Mouse (Mus musculus): ENCODE measurements at regions not wholly inside any gene's neighbourhood (a gene's known extent, or its start where the extent isn't known, plus 50 kb on each side); places are given as distances from the start of the nearest gene placed in this dataset.

DNA sequence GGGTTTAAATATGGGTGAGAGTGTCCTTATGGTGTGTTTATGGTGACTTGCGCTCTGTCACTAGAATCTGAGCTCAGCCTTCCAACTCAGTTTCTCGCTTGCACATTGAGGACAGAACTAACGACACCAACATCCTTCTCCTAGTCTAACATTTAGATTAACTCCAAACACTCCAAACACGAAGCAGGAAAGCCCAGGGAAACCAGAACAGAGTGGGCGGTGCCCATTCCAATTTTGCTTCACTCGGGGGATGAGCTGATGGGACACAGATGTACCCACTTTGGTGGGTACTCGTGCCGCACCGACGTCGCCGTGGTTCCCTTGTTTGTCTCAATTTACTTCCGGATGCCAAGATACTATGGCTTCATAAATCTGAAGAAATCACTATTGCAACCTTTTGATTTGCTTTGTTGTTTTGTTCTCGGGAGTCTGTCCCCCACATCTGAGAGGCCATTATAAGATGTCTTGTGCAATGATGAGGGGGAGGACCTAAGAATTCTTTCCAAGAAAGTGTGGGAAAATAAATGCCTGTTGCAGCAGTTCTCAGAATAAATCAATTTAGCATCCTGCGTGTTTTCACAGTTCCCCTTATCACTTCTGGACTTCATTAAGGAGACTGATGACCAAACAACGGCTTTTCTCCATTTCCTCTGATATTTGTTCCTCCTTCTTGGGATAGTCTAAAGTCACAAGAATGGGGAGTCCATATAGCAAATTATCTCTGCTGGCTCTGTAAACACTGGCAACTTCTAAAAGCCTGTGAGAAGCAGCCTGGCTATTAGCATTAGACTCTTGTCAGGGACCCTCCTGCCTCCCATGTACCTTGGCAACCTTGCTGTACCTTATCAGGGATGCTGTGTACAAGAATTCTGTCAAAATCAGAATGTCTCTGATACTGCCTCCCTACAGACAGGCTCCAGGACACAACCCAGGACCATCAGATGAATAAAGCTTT is 96.2 kb upstream of the Klf9 start:
- no peak for DNase-seq (ENCODE audit: inconsistent age in 2 of 2, low spot score in 1 of 2)

DNA sequence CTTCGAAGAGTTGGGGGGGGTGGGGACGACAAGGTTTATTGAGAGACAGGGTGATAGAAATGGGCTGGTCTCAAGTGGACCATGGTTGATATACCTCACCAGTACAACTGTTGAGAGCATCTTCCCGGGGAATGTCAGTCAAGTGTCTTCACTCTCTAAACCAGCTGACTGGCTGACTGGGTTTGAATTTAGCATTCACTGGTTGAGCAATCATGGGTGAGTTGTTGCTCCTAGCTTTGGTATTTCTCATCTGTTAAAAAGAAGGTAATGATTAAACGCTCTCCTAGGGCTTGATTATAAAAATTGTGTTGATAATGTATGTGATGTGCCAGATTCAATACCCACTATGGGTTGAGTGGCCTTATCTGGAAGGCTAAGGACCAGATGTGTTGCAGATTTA is 89.6 kb upstream of the Klf9 start:
- no peak for DNase-seq (ENCODE audit: inconsistent age in 2 of 2, low spot score in 1 of 2)

DNA sequence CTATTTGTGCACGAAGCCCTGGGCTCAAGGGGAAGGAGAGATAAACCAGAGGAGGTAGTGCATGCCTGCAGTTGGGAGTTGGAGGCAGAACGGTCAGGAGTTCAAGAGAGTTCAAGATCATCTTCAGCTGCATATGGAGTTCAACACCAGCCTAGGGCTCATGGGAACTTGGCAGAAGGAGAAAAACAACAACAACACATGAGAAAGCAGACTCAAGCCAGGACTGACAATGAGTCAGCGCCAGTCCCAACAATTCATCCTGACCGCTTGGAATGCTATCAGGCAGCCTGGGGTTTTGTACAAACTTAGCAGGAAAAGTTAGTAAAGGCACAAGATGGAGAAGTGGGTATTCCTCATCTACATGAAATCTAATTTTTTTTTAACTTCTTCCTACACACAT is 86.6 kb upstream of the Klf9 start:
- DNase-seq (ENCODE audit: inconsistent age in 2 of 2, low spot score in 1 of 2): peak in 1 of 2 experiments; percentile 46

DNA sequence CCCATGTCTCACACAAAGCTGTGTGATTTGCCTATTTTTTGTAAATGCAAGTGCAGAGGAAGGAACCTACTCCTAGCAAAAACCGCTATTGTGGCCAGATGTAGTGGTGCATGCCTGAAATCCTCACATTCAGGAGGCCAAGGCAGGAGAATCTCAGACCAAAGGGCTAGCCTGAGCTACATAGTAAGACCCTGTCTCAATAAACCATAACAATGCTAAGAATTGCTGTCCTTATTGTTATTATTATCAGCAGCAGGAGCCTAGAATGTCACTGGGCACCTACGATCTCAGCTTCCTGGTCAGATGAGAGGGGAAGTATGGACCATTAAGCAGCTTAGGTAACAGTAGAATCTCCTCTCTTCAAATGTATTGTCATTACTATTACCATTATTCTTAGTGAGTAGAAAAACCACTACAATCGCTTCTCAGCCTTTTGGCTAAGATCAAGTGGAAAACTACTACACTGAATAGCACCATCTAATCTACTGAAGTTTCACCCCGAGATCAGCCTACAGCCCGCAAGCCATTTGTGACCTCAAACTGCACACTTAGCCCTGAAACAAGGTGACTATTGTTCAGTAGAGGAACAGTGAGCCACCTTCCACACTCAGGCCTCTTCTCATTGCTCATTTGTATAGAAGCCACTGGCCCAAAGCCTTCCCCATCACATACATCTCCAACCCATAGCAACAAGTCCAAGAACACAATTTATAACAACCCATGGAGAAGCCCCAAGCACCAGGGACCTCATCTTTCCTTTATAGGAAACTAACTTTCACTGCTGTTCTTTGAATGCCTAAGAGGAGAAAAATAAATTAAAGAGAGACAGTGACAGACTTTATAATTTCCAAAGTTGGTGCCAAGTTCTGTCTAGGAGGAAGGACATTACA is 84.9 kb upstream of the Klf9 start:
- DNase-seq (ENCODE audit: inconsistent age in 2 of 2, low spot score in 1 of 2): peak; percentile 26 to 37

DNA sequence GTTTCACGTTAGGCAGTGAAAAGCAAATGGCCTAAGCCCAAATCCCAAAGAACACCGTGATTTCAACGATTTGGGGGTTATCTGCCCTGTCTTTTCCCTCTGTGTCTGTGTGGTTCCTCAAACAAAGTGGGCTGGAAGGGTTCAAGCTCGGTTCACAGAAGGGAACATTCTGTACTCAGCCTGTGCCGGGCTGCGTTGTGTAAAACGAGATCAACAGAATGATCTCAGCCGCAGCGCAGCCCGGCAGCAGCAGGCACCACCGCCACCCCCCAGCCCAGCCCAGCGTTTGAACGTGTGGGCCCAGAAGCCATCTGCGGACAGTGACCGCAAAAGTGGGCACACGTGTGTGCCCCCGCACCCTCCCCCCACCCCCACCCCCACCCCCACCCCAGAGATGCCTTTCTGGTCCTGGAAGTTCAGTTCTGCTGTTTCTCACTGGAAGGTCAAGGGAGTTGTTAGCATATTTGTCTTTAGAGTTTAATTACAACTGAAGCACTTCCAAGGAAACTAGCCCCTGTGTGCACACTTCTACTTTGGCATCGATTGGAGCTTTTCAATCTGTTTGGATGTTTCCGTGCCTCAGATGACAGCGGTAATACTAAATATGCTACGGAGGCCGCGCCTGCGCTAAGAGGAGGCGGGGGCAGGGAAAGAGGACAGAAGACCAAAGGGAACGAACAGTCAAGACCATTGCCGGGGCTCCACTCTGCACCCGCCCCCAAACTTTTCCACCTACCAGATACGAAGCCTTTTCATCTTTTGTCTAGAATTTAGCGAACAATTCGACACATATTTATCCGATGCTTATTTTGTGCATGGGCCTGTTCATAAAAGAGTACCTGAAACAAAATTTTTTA is 83.9 kb upstream of the Klf9 start:
- DNase-seq (ENCODE audit: inconsistent age in 2 of 2, low spot score in 1 of 2): peak; percentile 91 to 94

DNA sequence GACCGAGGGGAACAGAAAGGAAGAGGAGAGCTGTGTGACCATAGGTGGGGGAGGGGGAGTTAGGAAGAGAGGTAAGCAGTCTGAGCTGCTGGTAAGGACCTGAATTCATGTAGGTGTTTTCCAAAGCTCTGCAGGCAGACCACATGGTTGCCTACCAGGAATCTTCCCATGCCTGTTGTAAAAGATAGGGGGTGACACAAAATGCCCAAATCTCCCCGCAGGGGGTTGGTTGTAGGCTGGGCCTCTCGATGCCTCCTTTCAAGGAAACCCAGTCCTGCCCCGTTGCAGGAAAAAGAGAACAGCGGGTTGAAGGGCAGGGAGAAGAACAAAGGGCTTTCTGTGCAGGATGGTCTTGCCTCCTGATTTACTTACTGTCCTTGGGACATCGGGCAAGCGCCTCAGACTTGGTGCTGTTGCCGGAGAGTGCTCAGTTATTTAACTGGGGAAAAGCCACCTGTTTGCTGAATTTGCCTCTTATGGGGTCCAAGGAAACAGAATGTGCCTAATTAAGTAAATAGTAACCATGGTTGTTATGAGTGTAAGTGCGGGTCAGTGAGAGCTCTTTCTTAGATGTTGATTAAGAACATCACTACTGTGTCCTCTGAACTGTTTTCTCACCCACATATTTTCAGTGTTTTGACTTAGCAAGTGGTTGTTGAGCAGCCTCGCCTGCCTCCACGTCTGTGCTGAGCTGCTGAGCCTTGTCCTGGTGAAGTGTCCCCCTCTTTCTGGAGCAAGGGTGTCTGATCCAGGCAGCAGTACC is 83.1 kb upstream of the Klf9 start:
- DNase-seq (ENCODE audit: inconsistent age in 2 of 2, low spot score in 1 of 2): peak; percentile 66 to 88

DNA sequence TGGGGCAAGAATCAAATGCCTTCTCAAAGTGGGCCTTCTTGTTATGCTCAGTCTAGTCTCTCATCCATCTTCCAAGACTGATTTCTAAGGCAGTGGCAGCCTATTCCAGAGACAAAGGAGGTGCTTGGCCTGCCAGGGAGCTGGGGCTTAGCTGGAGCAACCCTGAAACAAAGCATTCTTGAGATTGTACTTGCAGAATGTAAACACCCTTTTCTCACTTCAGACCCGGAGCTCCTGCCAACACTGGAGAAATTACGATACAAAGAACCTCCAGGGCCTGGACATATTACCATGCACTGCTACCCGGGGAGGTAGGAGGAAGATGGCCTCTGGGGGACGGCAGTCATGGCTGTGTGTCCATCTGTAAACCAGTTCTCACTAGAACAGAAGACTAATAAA is 82.5 kb upstream of the Klf9 start:
- DNase-seq (ENCODE audit: inconsistent age in 2 of 2, low spot score in 1 of 2): peak; percentile 25 to 62

DNA sequence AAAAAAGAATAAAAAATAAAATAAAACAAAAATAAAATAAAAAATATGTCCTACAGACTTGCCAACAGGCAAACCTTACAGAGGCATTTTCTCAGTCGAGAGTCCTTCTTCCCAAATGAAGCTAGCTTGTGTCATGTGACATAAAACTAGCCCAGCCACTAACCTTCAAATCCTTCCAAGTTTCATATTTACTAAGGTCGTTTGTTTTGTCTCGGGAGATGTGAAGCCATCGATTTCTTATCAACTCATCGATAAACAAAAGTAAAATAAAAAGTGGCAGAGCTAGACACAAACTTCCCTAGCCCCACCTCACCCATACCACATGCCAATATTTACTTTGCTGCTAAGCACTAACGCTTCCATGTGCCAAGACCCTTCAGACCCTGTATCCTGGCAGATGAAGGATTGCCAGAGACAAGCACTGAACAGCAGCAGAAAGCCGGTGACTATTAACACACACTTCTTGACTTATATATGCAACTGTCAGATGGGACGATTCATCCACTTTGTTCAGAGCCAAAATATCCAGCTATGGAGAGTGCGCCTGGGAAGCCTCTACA is 79.9 kb upstream of the Klf9 start:
- peak in 1 of 2 experiments; percentile 61 for DNase-seq (ENCODE audit: inconsistent age in 2 of 2, low spot score in 1 of 2)

DNA sequence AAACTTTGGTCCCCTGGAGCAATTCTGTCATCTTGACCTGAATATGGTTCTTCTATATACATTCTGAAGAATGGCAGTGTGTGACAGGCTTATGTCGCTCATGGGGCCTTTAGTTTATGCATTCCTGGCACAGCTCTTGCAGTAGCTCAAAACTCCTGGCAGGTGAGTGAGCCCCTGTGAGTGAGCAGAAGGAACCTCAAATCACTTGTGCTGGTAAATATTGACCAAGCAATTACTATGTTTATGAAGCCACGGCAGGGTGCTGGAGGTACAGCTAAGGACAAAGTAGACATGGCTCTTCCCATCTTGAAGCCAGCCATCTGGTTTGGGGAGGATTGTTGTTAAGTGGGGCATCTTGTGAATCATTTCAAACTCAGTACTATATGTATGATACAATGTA is 79.1 kb upstream of the Klf9 start:
- peak in 1 of 2 experiments; percentile 41 for DNase-seq (ENCODE audit: inconsistent age in 2 of 2, low spot score in 1 of 2)

DNA sequence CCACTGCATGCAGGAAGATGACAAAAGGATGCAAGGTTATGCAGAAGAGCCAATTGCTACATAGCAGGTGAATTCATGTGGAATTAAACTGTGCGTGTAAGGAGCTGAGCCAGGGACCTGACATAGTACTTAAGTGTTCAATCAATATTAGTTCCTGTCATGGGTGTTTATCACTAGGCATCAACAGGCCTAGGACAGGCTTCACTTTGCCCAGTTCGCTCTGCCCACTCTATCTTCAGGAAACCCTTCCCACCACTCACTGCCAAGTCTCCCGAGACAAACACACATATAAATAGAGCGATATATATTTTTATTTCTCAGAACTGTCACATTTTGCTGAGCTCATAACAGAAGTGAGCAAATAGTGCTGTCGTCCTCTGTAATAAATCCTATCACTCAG is 78.2 kb upstream of the Klf9 start:
- DNase-seq (ENCODE audit: inconsistent age in 2 of 2, low spot score in 1 of 2): peak in 1 of 2 experiments; percentile 35

DNA sequence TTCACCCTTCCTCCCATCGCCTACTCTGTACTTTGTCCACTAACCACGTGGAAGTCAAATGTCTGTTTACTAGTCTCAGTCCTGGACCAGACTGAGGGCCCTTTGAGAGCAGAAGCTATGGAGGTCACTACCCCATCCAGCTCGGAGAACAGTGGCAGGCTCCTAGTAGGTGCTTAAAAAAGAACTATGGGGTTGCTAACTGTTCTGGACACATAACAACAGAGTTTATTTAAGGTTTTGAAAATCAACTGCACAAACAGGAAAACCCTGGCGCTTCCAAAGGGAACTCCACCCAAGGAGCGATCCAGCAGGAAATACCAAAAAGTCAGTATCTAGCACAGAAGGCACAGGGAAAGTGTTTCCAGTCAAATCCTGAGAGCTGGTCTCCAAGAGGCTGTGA is 75.5 kb upstream of the Klf9 start:
- peak; percentile 22 to 70 for DNase-seq (ENCODE audit: inconsistent age in 2 of 2, low spot score in 1 of 2)

DNA sequence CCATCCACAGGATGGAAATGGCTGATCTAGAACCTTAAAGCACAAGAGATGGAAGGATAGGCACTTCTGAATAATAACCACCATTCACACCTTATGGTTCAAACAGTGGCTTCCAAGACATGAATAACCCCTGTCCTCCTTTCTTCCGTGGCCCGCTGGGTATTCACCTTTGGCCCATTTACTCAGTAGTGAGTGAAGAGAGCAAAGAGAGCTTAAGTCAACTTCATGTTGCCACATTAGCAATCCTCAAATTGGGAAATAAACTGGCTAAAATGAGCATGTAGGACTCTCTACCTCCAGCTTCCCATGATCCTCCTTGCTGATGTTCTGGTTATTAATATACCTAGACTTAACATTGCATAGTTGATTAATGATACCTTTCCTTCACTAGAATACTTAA is 74.3 kb upstream of the Klf9 start:
- peak in 1 of 2 experiments; percentile 45 for DNase-seq (ENCODE audit: inconsistent age in 2 of 2, low spot score in 1 of 2)

DNA sequence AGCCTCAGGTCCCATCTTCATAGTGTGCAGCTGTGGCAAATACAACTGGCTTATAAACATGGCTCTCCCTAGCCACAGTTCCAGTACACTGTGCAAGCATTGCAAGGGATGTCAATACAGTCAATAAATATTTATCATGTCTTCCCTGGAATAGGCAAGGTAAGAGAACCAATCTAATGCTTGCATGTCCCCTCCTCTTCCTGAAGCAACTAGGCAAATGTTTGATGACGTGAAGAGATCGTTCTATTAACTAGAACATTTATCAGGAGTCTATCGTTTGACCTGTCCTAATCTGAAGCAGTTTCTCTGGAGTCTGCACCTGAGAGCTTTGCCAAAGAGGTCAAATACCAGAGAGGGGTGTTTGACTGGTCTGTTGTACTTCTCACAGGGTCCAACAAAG is 72.4 kb upstream of the Klf9 start:
- DNase-seq (ENCODE audit: inconsistent age in 2 of 2, low spot score in 1 of 2): no peak

DNA sequence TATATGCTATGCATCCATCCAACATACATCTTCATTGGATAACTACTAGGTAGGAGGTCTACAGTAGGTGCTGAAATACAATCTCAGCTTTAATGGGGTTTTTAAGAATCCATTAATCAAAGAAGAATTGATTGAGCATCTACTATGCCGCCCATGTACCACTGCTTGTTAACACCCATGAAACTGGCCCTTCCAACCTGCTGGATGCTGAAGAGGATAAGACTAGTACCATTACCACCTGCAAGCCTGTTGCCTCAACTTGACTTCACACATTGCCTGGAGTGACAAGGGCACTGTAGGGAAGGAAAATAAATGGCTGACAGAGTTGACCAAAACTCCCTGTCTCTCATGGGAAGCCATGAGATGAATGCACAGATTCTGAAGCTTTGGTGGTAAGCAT is 71.4 kb upstream of the Klf9 start:
- DNase-seq (ENCODE audit: inconsistent age in 2 of 2, low spot score in 1 of 2): no peak

DNA sequence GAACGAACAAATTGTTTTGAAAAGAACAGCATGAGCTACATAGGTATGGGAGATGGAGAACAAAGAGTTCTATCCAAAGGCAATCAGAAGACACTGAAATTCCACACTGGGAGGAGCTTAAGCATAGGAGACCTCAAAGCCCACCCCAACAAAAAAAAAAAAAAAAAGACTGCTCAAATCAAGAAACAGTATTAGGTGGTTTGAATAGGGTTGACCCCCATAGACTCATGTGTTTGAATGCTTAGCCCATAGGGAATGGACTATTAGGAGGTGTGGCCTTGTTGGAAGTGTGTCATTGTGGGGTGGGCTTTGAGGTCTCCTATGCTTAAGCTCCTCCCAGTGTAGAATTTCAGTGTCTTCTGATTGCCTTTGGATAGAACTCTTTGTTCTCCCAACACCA is 70.0 kb upstream of the Klf9 start:
- DNase-seq (ENCODE audit: inconsistent age in 2 of 2, low spot score in 1 of 2): no peak

DNA sequence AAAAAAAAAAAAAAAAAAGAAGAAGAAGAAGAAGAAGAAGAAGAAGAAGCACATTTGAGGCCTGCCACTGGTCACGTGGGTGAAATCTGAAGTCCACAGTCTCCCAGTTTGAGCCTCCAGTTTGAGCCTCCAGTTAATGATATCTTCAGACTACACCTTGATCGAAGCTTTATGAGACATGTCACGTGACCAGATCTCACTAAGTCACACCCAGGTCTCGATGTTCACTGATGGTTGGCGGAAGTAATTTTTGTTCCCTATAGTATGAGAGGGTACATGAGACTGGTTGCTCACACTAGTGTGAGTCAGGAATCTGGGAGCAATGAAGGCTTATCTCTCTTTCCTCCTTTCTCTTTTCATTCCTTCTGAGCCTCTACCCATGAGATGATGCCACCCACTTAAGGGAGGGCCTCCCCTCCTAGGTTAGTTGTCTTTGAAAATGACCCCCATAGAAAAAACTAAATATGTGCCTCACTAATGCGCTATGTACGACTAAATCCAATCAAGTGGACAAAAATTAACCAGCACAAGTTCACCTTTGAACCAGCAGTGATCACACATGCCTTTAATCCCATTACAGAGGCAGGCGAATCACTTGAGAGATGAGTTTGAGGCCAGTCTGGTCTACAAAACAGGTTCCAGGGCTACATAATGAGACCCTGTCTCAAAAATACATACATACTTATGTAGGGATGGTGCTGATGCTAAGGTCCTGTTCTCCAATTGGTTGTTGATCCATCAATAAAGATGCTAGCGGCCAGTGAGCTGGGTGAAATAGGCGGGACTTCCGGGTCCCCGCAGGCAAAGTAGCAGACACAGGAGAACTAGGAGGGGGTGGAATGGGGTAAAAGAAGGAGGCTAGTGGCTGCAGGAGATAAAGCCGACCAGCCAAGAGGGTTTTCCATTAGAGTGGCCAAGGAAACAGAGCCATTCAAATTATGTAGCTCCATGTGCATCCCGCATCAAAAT is 66.1 kb upstream of the Klf9 start:
- no peak for DNase-seq (ENCODE audit: inconsistent age in 2 of 2, low spot score in 1 of 2)

DNA sequence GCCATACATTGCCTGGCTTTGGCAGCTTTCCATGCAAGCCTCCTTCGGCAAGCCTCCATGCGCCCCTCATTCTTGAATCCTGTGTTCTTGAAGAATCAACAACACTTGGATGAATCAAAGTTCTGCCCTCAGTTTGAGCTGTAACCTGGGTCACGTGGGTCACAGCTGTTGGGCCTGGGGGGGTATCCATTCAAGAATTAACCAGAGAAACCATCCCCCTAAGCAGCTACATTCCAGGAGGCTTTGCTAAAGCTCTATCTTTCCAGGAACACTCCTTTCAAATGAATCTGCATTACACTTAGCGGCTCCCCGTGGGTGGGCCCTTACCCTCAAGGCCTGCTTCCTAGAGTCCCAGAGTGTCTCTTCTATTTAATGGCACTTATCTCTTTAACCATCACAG is 65.2 kb upstream of the Klf9 start:
- no peak for DNase-seq (ENCODE audit: inconsistent age in 2 of 2, low spot score in 1 of 2)

DNA sequence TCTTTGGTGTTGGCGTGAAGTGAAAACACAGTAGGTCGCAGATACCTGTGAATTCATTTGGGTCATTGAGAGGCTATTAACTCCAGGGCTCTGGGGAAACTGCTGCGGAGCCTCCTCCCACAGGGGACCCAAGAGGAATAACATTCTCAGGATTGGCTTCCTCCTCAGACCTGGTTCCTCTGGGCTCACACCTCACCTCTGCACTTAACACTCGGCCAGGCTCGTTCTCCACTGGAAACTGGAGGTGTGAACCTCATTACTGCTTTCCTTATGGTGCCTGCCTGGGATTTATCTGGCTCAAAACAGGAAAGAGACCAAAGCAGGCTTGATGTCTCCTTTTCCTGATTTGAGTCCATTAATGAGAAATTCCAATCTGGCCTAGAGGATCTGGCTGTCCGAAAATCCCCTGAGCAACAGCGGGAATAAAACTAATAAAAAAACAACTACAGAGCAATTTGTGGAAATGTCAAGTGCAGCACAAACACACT is 55.8 kb upstream of the Klf9 start:
- DNase-seq (ENCODE audit: inconsistent age in 2 of 2, low spot score in 1 of 2): no peak

DNA sequence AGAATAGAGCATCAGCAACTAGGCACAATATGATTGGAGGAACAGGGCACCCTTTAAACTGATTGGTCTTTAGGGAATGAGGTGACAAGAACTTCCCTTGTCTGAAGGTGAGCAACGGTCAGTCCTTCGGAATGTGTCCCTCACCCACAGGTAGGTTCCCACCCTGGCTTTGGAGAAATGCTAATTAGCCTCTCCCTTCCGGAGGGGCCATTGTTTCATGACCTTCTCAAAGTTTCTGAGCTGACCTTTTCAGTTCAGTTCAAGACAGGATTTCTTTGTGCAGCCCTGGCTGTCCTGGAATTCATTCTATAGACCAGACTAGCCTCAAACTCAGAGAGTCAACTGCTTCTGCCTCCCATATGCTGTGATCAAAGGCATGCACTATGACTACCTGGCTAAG is 53.5 kb upstream of the Klf9 start:
- no peak for DNase-seq (ENCODE audit: inconsistent age in 2 of 2, low spot score in 1 of 2)
